Mouse (Mus musculus): Measurements from ENCODE around the gene Tspan14.
A peak's percentile ranks its signal among the peaks of the same experiment; 100 is the strongest.

Tspan14 gene

DNA sequence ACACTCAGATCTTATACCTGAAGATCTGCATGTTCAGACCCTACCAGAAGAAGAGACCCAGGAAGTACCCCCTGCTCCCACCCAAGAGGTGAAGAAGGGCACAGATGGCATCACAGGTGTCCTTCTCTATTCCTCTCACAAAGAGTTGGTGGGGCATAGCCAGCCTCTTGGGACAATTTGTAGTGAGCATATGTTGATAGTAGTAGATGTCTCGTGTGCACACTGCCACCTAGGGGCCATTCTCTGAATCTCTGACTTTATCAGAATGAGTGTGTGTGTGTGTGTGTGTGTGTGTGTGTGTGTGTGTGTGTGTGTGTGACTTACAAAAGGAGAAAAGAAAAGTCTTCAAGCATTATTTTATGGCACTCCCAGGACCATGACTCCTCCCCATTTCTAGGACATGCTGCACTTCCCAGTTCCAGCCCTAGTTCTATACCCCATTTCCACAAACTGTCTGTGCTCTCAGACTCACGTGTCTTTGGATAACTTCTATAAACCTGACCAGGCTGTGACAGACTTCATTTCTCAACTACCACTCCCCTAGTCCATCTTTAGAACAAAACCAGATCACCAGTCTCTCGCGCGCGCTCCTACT lies 8.6 kb upstream of the Tspan14 start:
- DNase-seq (ENCODE audit: low spot score in 2 of 2) = peak; percentile 78 to 85

DNA sequence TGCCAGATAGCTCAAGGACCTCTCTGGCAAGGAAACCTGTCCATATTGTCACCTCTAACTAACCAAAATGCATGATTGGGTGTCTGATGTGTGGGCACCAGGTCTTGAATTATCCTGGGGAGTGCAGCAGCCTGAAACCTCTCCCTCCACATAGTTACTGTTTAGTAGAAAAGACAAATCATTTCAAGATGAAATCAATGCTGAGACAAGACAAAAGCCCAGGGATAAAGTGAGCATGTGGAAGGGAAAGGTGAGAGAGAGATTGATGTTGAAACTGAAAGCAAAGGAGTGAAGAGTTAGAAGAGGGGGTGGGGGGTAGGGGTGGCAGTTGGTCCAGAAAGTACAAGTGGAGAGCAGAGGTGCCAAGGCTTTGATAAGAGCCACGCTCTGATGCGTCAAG lies 1.4 kb upstream of the Tspan14 start:
- DNase-seq (ENCODE audit: low spot score in 2 of 2) = no peak

DNA sequence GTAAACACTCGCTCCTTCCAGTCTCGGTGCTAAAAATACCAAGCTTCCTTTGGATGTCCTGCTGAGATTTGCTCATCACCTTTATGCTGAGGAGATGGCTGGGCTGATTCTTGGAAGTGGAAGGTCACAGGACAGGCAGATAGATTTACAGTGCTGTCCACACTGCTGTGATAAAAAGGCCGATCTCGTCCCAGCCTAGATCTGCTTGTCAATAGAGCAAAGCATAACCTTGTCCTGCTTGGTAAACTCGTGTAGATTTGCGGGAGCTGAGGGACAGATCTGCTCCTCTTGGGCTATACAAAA lies 942 bp upstream of the Tspan14 start:
- DNase-seq (ENCODE audit: low spot score in 2 of 2) = no peak

DNA sequence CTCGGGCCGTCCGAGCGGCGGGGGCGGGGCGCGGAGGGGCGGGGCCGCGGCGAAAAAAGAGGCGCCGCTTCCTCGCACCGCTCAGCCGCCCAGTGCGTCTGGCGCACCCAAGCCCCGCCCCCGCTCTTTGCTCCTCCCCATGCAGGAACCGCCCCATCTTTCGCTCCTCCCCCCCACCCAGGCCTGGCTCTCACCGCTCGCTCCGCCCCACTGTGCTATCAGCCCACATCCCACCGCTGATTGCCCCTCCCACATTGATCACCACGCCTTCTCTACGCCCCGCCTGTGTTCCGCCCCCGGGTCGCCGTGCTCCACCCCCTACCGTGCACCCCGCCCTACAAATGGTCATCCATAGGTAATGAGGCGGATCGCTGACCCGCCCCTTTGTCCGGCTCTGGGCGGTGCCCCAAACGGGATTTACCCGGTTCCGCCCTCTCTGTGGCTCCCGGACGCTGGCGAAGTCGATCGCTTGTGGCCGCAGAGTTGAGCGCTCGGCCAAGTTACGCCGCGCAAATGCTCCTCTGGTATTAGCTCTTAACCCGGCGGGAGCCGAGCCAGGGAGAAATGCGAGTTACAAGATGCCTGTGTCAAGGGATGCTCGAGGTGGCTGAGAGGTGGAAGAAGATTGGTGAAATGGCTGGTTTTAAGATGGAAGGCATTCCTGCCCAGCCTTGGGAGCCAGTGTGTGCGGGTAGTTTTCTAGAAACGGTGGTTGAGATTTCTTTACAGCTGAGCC lies 423 bp upstream of the Tspan14 start:
- peak; percentile 94 to 95 for DNase-seq (ENCODE audit: low spot score in 2 of 2)

- no peak for DNase-seq (ENCODE audit: low spot score in 2 of 2)
Observed at GRCm38 (mm10) chr14:40965507-40966356, 875 bp downstream of the Tspan14 start.

- no peak for DNase-seq (ENCODE audit: low spot score in 2 of 2)
Observed at GRCm38 (mm10) chr14:40964881-40965280, 1.7 kb downstream of the Tspan14 start.

GRCm38 (mm10) chr14:40964214-40964610 lies 2.4 kb downstream of the Tspan14 start:
- no peak for DNase-seq (ENCODE audit: low spot score in 2 of 2)

DNA sequence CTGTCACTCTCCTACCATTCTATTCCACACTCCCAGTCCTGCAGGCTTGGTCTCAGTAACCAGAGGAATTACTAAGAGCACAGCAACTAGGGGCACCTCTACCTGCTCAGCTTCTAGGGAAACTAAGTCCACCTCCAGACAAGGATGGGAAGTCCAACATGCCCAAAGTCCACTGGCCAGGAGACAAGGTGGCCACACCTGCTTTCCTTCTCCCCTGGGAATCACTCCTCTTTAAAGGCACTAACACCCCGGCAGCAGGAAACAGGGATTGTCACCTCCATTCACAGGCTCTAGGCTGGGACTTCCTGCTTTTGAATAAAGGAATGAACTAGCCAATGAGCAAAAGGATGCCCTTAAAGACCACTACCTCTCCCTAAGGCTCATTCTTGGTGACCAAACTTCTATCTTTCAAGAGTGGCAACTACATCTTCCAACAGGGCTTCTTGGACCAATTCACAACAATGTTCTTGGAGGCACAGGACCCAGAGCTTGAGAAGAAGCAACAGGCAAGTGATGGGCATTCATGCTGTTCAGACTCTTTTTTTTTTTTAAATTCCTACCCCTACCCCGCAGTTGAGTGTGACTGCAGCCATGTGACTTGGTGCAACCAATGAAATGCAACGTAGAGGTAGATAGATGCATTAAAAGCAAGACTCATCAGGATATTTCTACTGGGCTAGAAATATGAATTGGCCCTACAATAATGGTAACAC lies 3.0 kb downstream of the Tspan14 start:
- DNase-seq (ENCODE audit: low spot score in 2 of 2) = no peak

DNA sequence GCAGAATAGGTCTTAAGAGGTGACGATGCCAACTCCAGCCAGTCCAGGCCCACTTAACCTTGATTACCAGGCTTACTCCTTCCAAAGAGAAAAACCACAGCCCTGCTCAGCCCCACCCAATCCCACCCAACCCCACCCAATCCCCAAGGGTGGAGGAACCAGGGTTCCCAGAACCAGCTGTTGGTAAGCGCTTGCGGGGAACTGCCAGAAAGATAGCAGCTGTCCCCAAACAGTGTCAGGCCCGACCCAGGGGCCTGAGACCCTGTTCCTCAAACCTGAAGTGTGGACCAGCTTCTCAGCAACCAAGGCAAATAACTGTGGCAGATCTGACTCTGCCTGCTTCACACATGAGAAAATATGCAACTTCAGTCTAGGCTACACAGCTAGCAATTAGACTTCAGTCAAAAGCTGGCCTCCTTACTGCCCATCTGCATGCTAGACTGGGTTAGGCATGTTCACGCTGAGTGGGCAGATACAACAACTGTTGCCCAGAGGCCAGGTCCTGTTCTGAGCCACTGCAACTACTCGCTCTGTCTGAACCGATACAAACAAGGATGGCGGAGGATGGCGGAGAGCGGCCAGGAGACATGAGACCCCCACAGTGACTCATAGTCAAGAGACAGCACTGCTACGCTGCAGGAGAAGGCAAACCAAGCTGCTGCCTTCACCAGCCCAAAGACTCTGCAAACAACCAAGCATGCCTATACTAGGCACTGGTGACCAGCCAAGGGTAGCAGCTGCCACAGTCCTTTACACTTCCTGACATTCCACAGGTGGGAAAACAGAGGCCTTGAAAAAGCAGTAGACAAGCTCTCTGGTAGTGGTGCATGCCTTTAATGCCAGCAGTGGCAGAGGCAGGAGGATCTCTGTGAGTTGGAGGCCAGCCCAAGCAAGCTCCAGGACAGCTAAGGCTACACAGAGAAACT lies 4.0 kb downstream of the Tspan14 start:
- peak in 1 of 2 experiments; percentile 50 for DNase-seq (ENCODE audit: low spot score in 2 of 2)

- DNase-seq (ENCODE audit: low spot score in 2 of 2) = no peak
Observed at GRCm38 (mm10) chr14:40960237-40960636, 6.4 kb downstream of the Tspan14 start.

- DNase-seq (ENCODE audit: low spot score in 2 of 2) = no peak
Observed at GRCm38 (mm10) chr14:40959586-40959985, 7.0 kb downstream of the Tspan14 start.

GRCm38 (mm10) chr14:40958986-40959381 lies 7.6 kb downstream of the Tspan14 start:
- DNase-seq (ENCODE audit: low spot score in 2 of 2) = no peak

DNA sequence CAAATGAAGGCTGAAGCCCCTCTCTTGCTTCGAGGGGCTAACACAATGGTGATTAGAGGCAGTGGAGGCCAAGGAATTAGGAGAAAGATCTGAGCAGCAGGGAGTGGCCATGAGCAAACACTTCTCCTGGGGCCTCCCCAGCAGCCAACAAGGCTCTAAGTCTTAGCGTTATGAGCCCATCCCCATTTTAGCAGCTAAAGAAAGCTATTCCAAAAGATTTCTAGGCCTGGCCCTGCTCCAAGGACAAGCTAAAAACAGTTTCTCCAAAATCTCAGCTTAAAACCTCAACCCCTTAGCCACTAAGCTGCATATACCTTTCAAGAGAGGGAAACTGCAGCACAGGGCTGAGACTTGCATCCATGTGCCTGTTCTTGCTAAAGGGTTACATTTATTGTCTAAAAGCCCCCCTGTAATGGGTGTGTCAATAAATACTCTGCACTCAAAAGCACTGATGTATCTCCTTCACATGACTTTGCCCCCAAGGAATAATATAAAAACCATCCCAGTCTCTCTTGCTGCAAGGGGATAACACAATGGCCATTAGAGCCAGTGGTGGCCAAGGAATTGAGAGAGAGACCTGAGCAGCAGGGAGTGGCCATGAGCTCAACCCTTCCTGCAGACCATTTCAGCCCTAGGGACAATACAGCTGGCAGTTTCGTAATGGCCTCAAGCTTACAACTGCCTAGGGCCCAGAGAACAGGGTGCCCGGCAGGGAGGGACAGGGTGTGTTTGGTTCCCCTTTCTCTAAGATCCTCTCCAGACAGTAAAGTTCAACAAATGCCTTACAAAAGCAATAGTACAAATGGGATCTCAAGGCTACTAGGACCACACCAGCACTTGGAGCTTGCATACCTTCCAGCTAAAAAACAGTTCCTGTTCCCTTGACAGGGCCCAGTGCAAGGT lies 8.3 kb downstream of the Tspan14 start:
- DNase-seq (ENCODE audit: low spot score in 2 of 2) = peak; percentile 71 to 77

DNA sequence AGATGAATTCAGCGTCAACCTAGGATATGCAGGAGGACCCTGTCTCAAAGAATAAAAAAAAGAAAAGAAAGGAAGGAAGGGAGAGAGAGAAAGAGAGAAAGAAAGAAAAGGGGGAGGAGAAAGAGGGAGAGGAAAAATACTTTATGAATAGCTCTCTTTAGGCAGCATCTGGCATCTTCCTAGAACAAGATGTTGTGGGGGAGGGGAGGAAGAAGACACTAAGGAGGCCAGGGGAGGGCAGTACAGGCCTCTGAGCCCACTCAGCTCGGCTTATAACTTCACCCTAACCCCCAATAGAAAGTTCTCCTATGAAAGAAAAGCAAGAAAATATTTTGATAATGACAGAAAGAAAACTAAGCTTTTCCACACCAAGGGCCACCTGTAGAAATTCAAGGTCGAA lies 9.0 kb downstream of the Tspan14 start:
- no peak for DNase-seq (ENCODE audit: low spot score in 2 of 2)

DNA sequence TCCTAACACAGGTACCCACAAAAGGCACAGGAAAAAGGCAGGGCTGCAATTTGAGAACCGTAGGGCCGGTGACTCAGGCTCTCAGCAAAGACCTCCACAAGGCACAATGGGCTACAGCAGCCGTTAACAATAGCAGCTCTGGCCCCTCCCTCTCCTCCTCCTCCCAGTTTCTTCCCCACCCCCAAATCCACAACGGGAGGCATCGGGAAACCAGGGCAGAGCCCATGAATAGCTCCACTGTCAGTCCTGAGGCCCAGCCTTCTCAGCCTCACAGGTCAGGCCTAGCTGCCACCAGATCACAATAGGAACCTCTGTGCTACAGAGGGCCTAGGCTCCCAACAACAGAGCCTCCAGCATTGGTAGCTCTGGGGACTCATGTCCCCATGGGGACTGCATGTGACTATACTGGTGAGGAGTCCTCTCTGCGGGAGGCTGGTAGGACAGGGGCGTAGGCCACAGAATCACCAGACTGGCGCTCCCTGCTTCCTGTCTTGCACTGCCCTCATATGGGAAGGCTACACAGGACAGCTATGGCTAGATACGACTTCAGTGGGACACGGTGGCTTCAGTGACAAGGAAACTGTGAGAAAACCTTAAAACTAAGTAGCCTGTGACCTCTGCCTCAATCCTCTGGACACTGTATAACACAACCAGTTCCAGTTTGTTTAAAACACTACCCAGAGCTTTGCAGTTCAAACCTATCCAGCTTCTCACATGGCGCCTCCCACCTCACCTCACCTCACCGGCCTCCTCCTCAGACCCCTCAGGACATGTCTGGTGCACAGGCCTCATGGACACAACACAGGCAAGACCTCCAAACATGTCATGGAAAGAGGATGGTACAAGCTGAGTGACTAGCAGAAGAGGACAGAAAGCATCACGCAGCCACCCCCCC lies 10.1 kb downstream of the Tspan14 start:
- peak; percentile 56 to 77 for DNase-seq (ENCODE audit: low spot score in 2 of 2)

GRCm38 (mm10) chr14:40955596-40956251 lies 10.9 kb downstream of the Tspan14 start:
- DNase-seq (ENCODE audit: low spot score in 2 of 2) = peak; percentile 77 to 87

- DNase-seq (ENCODE audit: low spot score in 2 of 2) = no peak
Observed at GRCm38 (mm10) chr14:40955146-40955545, 11.5 kb downstream of the Tspan14 start.

DNA sequence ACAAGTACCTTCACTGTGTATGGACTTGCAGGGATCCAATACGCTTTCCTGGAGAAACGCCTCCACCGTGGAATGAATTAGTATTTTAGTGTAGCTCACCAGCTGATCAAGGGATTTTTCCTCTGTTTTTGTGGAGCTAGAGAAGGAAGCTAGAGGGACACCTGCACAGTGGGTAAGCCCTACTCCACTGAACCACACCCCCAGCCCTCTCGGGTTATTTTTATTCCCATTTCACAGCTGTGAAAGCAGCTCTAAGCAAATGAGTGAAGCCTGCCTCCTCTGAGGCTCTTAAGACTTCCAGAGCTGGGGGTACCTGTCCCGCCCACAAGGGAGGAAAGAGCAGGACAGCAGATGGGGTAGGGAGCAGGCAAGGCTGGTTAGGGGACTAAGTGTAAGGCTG lies 13.2 kb downstream of the Tspan14 start:
- DNase-seq (ENCODE audit: low spot score in 2 of 2) = no peak

All from right cerebral cortex, adult 2 months (tissue).